Mouse (Mus musculus) lung, embryonic 14.5 days (tissue): ENCODE results near the gene Khdc4. TPM values are rescaled to one million over a fixed set of nuclear protein-coding genes. Genes with fewer than 3 reads are reported as not detected.

Experiments used
- ATAC-seq: fragments of 200-750 bp; cut with Nextera tagmentation; 2 replicates; pipeline ENCODE4 v1.8.0; 2017; ENCODE audit warnings: mild to moderate bottlenecking, moderate TSS enrichment, moderate library complexity; ENCODE audit not compliant: insufficient read depth
- DNase-seq: peaks from one replicate; pipeline ENCODE4 v3.0.0-alpha.2; 2015
- H3K27ac ChIP-seq: fragments of 300-500 bp; sonication (generic); 2 replicates; pipeline ENCODE4 v1.5.1; 2014; ENCODE audit warnings: low read depth, mild to moderate bottlenecking, moderate library complexity
- H3K27me3 ChIP-seq: fragments of 300-500 bp; sonication (generic); 2 replicates; pipeline ENCODE4 v1.6.1; 2014; ENCODE audit warnings: low read length, control low read depth; ENCODE audit not compliant: insufficient read depth
- H3K36me3 ChIP-seq: fragments of 300-500 bp; sonication (generic); 2 replicates; pipeline ENCODE4 v1.6.1; 2014; ENCODE audit warnings: control low read depth; ENCODE audit not compliant: insufficient read depth
- H3K4me1 ChIP-seq: fragments of 300-500 bp; sonication (generic); 2 replicates; pipeline ENCODE4 v1.6.1; 2014; ENCODE audit warnings: antibody characterized with exemption, control low read depth; ENCODE audit not compliant: insufficient read depth
- H3K4me2 ChIP-seq: fragments of 300-500 bp; sonication (generic); 2 replicates; pipeline ENCODE4 v1.6.1; 2014; ENCODE audit warnings: mild to moderate bottlenecking
- H3K4me3 ChIP-seq: fragments of 300-500 bp; sonication (generic); 2 replicates; pipeline ENCODE4 v1.5.1; 2014; ENCODE audit warnings: low read depth, low read length
- H3K9ac ChIP-seq: fragments of 300-500 bp; sonication (generic); 2 replicates; pipeline ENCODE4 v1.6.1; 2014
- H3K9me3 ChIP-seq: fragments of 300-500 bp; sonication (generic); 2 replicates; pipeline ENCODE4 v1.6.1; 2016; ENCODE audit warnings: low read depth, low read length, control low read depth
- CTCF ChIP-seq: IDR thresholded peaks from 2 replicates; pipeline ENCODE4 v1.5.1; 2016; ENCODE audit warnings: antibody characterized with exemption, low read depth
- WGBS: fragments of 180-500 bp; shearing (Covaris S2); extraction: QIAGEN DNeasy Blood & Tissue Kit; methylation state at CpG from one replicate; pipeline ENCODE4 v1.1.7; 2014; 5-methylcytosine and 5-hydroxymethylcytosine counted together
- polyA plus RNA-seq: library from polyadenylated mRNA; unstranded; fragments of >200 nt; fragmentation: Nextera tagmentation; extraction: Ambion mirVana; gene quantifications from 2 replicates; pipeline ENCODE4 v1.2.1, GENCODE M21; 2014

Gene Khdc4
- polyA plus RNA-seq, 1 experiment from 2014 or later, result 100 TPM

DNA sequence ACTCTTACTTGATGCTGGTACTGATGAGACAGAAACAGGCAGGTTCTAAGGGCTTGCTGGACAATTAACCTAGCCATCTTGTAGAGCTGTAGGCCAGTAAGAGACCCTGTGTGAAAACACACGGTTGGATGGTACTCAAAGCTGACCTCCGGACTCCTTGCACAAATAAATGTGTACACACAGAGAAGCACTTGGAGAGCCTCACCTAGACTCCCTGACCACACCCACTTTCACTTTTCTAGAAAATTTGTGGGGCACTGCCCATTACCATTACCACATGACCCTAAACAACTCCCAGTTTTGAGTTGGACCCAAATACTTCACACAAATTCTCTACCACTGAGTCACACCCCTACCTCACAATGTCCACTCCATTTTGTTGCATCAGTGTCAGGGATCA lies 51.0 kb downstream of the Khdc4 start:
- Histone ChIP-seq H3K36me3 (0 out of 2 replicates have a peak, but pooled peaks cover 6% of the 10 kb centered on the region), H3K27ac (no peak overlapping the region), H3K4me1 (no peaks in the 10 kb centered on the region), H3K9me3 (no peaks in the 10 kb centered on the region), H3K4me2 (no peak overlapping the region), H3K4me3 (no peak overlapping the region), H3K27me3 (no peaks in the 10 kb centered on the region), H3K9ac (no peak overlapping the region)
- no peak for DNase-seq
- no peak for TF ChIP-seq CTCF
- WGBS, result 64% methylated on average over 2 of the region's 2 CpGs
- ATAC-seq, result no peak

DNA sequence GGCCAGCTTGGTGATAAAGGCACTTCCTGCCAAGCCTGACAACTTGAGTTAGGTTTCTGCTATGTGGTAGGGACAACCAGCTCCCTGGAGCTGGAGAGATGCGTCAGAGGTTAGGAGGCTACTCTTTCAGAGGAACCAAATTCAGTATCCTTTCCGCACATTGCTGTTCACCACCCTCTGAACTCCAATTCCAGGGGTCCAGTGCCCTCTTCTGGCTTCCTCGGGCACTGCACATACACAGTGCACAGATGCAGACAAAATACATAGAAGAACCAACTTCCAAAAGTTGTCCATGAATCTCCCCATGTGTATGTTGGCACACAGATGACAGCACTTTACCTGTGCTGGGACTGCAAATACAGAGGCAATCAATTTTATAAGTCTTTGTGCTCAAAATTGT lies 53.0 kb downstream of the Khdc4 start:
- Histone ChIP-seq H3K27me3 (no peaks in the 10 kb centered on the region), H3K9ac (no peak overlapping the region), H3K27ac (no peak overlapping the region), H3K36me3 (no peaks in the 10 kb centered on the region), H3K9me3 (no peaks in the 10 kb centered on the region), H3K4me1 (no peaks in the 10 kb centered on the region), H3K4me2 (no peak overlapping the region), H3K4me3 (no peak overlapping the region)
- TF ChIP-seq CTCF, result peak; percentile 72
- DNase-seq, result peak; percentile 79
- WGBS, result 43% methylated on average over 3 of the region's 3 CpGs
- no peak for ATAC-seq

DNA sequence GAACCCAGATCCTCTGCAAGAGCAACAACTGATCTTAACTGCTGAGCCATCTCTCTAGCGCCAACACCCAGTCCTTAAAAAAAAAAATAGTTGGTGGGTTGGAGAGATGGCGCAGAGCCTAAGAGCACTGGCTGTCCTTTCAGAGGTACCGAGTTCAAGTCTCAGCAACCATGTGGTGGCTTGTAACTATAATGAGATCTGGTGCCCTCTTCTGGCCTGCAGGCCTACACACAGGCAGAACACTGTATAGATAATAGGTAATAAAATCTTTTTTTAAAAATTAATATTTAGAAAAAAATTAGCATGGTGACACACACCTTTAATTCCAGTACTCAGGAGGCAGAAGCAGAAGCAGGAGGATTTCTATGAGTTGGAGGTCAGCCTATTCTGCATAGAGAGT lies 54.5 kb downstream of the Khdc4 start:
- no peak overlapping the region for H3K4me3 ChIP-seq
- no peaks in the 10 kb centered on the region for H3K27me3 ChIP-seq
- no peak overlapping the region for H3K9ac ChIP-seq
- no peak for ATAC-seq
- H3K9me3 ChIP-seq, result no peaks in the 10 kb centered on the region
- H3K4me1 ChIP-seq, result no peaks in the 10 kb centered on the region
- H3K4me2 ChIP-seq, result no peak overlapping the region
- H3K36me3 ChIP-seq, result no peaks in the 10 kb centered on the region
- WGBS, result 92% methylated on average over 3 of the region's 3 CpGs
- no peak overlapping the region for H3K27ac ChIP-seq
- peak; percentile 16; the same call in 1 of the 2 replicates for TF ChIP-seq CTCF
- DNase-seq, result no peak

DNA sequence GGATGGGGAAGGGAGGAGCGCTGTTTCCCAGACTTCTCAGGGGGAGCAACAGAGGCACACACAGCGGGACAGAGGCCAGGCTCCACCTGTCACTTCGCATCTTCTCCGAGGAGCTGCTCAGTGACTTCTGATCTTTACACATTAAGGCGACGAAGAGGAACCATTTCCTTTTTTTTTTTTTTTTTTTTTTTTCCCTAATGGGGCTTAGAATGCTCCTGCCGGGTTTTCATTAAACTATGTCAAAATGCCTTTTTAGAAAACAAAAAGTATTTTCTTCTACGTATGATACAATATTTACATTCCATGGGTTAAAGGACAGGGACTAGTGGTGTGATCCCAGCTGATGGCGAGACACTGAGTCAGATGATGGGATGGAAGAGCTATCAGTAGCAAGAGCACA lies 59.9 kb downstream of the Khdc4 start:
- Histone ChIP-seq H3K4me2 (no peak overlapping the region), H3K9me3 (peaks cover 12% of the 10 kb centered on the region; the same call in 1 of the 2 replicates), H3K36me3 (peaks cover 6% of the 10 kb centered on the region; the same call in 1 of the 2 replicates), H3K4me1 (no peaks in the 10 kb centered on the region), H3K4me3 (no peak overlapping the region), H3K27ac (no peak overlapping the region), H3K9ac (no peak overlapping the region), H3K27me3 (no peaks in the 10 kb centered on the region)
- WGBS, result 73% methylated on average over 9 of the region's 9 CpGs
- DNase-seq, result no peak
- no peak for ATAC-seq
- no peak for TF ChIP-seq CTCF

DNA sequence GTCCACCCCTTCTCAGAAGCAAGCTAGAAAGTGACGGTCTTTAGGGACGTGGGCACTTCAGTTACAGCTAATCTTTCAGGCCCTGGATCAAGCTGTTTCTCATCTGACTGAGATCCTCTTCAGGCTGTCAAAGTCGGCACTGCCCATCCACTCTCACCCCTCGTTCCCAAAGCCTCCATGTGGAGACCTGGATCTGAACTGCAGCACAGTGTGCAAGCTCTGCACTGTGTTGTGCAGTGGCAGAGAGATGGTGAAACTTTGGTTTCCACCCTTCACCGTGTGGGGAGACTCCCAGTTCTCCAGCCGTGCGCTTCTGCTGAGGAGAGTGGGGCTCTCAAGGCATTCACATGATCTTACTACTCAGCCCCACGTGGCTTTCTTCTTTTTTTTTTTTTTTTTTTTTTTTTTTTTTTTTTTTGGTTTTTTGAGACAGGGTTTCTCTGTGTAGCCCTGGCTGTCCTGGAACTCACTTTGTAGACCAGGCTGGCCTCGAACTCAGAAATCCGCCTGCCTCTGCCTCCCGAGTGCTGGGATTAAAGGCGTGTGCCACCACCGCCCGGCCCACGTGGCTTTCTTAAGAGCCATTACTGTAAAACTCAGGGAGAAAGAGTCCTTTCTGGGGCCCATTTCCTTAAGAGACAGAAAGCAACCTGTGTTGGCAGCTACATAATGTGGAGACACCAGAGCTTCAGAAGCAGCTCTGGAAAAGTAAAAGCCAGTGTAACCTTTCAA lies 60.7 kb downstream of the Khdc4 start:
- DNase-seq (no peak), ATAC-seq (no peak)
- no peak overlapping the region for H3K4me3 ChIP-seq
- WGBS, result 85% methylated on average over 15 of the region's 15 CpGs
- no peaks in the 10 kb centered on the region for H3K27me3 ChIP-seq
- TF ChIP-seq CTCF, result no peak
- H3K4me1 ChIP-seq, result no peaks in the 10 kb centered on the region
- peaks cover 12% of the 10 kb centered on the region; the same call in 1 of the 2 replicates for H3K9me3 ChIP-seq
- H3K36me3 ChIP-seq, result peaks cover 6% of the 10 kb centered on the region; the same call in 1 of the 2 replicates
- no peak overlapping the region for H3K4me2 ChIP-seq
- no peak overlapping the region for H3K9ac ChIP-seq
- no peak overlapping the region for H3K27ac ChIP-seq

DNA sequence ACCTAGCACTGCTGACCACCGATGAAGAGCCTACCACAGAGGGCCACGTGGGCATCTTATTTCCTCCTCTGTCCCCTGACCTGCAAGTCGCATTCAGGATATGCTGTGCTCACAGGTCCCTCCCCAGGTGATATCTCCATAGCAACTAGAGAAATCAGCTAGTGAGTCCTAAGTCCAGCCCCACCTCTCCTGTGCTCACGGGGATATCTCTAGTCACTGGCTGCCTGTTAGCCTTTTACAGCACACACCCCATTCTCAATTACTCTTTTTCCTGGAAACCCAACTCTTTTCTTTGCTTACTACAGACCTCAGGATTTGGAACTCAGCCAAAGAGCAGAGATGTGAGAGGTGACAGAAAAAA lies 61.2 kb downstream of the Khdc4 start:
- ATAC-seq, result no peak
- peak; percentile 46 for DNase-seq
- H3K36me3 ChIP-seq, result peaks cover 6% of the 10 kb centered on the region; the same call in 1 of the 2 replicates
- no peak for TF ChIP-seq CTCF
- H3K9me3 ChIP-seq, result peaks cover 12% of the 10 kb centered on the region; the same call in 1 of the 2 replicates
- no peaks in the 10 kb centered on the region for H3K4me1 ChIP-seq
- no peak overlapping the region for H3K4me3 ChIP-seq
- no peak overlapping the region for H3K4me2 ChIP-seq
- no peak overlapping the region for H3K27ac ChIP-seq
- H3K9ac ChIP-seq, result no peak overlapping the region
- H3K27me3 ChIP-seq, result no peaks in the 10 kb centered on the region
- WGBS, result 77% methylated on average over 4 of the region's 4 CpGs

DNA sequence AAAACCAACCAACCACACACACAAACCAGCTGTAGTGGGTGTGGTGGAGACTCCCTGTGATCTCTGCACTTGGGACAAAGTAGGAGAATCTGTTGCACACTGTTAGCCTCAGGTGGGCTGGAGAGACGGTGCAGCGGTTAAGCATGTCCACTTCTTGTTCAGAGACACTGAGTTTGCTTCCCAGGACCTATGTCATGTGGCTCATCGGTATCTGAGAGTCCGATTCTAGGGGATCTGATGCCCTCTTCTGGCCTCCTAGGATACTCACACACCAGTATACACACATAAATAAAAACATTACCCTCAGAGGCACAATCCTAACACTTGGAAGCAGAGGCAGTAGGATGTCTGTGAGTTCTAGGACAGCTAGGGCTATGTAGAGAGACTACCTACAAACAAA lies 68.7 kb downstream of the Khdc4 start:
- H3K4me3 ChIP-seq, result no peak overlapping the region
- H3K9me3 ChIP-seq, result no peaks in the 10 kb centered on the region
- no peak overlapping the region for H3K27ac ChIP-seq
- peaks cover 12% of the 10 kb centered on the region for H3K4me1 ChIP-seq
- ATAC-seq, result no peak
- H3K9ac ChIP-seq, result no peak overlapping the region
- DNase-seq, result peak; percentile 30
- peak; percentile 33 for TF ChIP-seq CTCF
- H3K4me2 ChIP-seq, result no peak overlapping the region
- H3K27me3 ChIP-seq, result no peaks in the 10 kb centered on the region
- H3K36me3 ChIP-seq, result no peaks in the 10 kb centered on the region
- 59% methylated on average over 4 of the region's 4 CpGs for WGBS
